Mouse (Mus musculus) urinary bladder, postnatal 36 days (tissue): Measurements from ENCODE around the gene Crybb1.

Source experiments
- DNase-seq, 2 experiments: peaks; one replicate each; pipeline ENCODE4 v3.0.0; 2022; ENCODE audit warnings: low spot score in 2 of 2, mixed read lengths in 1 of 2

The Crybb1 gene

DNA sequence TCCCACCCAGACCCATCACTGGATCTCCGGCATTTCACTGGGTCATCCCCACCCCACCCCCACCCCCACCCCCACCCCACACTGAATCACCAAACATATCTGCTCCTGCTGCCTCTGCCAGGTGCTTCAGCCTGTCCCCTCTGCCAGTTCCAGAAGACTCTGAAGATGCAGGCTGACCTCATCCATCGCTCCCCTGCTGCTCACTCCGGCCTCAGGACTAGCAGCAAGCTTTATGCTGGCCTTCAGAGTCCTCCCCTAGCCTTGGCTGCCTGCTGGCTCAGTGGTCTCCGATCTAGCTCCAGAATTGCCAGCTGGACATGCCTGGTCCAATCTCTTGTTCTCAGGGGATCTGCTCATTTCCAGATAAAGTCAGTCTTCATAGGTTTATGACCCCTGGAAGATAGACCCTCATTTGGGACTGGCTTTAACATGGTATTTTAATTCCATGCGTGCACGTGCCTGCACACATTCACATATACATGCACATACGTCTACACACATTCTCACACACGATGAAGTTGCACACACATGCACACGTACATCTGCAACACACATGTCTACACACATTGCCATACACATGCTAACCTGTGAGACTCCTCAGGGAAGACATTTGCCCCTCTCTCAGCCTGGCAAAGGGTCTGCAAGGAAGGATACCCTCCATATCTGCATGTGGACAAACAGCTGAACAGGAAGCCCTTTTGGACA lies 17.6 kb upstream of the Crybb1 start:
- no peak for DNase-seq

DNA sequence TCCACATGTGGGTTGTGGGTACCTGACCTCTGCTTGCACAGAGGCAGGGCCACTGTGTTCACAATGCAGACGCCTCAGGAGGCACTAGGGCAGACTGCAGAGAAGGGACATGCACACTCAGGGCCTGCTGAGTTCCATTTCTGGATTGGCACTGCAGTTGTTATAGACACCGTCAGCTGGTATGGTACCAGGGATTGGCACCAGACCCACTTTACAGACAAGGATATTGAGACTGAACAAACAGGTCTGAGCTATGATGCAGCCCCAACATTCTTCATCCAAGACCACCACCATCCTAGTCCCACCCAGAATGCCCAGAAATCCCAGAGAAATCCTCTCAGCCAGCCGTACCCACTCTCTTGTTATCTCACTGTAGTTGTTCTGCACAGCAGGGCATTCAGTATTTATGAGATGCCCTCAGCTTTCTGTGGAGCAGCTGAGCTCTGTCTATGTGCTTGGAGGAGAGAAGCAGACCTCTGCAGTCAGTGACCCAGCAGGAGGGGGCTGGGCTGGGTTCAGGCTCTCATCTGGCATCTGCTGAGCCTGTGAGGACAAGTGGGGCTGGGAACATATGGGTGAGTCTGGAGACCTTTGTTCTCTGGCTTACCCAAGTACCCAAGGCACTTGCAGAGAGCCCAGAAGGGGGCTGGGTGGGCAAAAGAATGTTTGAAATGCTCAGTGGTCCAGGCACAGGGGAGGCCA lies 16.7 kb upstream of the Crybb1 start:
- no peak for DNase-seq

DNA sequence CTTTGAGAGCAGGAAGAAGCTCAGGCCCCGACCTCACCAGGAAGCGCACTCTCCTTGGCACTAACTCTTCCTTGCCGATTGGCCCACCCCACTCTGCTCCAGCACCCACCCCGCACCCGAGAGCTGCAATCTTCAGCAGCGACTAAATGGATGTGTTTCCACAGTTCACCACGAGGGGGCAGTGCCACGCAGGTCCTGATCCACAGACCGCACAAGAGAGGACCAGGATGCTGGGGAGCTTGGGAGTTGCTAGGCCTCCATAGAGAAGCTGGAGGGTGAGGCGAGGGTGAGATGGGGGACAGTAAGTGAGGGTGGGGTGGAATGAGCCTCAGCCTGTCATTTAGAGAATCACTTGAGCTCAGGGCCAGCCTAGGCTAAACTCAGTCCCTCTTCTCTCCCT lies 14.9 kb upstream of the Crybb1 start:
- peak; percentile 75 to 82 for DNase-seq

DNA sequence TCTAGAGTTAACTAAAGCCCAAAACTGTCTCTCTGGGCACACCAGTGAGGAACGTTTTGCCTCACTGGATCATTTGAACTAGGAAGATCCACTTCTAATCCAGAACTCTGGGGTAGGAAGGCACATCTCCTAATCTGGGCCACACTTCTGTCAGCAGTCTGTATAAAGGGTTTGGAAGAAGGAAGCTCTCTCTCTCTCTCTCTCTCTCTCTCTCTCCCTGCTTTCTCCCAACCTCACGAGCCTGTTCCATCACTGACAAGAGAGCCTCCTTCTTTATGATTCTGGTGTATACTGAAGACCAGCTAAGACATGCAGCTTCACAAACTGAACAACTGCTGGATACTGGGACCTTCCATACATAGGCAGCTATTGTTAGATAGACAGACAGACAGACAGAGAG lies 13.8 kb upstream of the Crybb1 start:
- no peak for DNase-seq

DNA sequence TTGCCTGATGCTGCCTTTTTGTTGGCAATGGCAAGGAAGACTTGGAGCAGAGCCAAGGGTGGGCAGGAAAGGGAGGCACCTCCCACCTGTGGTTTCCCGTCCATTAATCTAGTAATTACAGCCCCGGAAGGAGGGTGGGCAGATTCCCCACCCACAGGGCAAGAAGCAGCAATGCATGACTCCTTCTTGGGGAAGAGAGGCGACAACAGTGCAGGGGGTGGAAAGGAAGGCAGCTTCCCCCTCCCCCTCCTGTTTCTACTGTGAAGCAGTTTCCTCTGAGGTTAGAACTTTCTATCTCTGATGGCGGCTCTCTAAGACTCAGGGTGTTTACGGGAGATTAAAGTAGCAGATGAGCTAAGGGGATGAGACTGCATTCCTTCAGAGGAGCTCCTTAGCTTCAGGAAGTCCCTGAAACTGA lies 13.2 kb upstream of the Crybb1 start:
- DNase-seq = no peak

DNA sequence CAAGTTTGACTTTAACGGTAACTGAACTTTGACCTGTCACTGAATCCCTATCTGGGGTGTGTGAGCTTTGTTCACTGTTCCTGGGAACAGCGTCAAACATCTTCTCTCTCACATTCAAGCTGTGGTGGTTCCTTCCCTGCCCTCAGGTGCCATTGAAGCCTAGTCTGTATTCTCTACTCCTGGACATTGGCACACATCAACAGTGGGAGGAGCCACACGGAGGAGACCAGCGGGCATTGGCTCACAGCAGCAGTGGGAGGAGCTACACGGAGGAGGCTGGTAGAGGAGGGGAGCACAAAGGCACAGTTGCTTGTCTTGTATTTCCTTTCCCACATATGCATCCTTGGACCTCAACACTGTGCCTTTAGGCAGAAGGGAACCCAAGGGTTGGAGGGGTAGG lies 12.6 kb upstream of the Crybb1 start:
- no peak for DNase-seq

DNA sequence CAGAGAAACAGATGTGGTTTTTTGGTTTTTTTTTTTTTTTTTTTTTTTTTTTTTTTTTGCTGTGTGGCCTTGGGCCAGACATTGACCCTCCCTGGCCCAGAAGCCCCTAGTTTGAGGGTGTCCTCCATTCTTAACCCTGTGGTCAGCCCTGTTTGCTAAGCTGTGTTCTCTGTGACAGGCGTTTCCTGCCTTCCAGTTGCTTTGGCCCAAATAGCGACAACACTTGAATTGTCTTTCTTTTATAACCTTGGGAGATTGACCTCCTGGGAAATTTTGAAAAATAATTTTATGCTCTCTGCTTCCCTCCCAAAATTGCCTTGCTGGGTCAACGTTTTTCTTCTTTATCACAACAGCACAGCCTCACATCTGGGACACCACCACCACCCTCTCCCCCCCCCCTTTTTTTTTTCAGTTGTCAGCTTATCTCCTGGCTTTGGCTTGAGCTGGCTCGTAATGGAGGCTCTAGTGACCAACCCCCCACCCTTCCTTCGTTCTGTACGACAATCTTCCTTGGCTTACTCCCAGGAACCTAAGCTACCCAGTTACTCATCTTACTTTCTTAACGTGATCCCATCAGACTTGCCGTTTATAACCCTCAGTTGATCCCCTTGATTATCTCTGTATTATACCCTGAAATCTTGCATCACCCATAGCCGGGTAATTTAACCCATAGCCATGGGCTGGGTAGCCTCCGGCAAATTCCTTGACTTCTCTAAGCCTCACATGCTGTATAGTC lies 11.9 kb upstream of the Crybb1 start:
- no peak for DNase-seq

DNA sequence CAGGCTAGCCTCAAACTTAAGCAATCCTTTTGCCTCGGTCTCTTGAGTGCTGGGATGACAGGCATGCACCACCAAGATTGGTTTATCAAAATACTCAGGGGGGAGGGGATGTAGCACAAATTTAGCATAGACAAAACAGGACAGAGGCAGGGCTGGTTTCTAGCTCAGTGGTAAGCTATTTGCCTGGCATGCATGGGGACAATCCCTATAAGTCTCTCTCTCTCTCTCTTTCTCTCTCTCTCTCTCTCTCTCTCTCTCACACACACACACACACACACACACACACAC lies 11.4 kb upstream of the Crybb1 start:
- no peak for DNase-seq

DNA sequence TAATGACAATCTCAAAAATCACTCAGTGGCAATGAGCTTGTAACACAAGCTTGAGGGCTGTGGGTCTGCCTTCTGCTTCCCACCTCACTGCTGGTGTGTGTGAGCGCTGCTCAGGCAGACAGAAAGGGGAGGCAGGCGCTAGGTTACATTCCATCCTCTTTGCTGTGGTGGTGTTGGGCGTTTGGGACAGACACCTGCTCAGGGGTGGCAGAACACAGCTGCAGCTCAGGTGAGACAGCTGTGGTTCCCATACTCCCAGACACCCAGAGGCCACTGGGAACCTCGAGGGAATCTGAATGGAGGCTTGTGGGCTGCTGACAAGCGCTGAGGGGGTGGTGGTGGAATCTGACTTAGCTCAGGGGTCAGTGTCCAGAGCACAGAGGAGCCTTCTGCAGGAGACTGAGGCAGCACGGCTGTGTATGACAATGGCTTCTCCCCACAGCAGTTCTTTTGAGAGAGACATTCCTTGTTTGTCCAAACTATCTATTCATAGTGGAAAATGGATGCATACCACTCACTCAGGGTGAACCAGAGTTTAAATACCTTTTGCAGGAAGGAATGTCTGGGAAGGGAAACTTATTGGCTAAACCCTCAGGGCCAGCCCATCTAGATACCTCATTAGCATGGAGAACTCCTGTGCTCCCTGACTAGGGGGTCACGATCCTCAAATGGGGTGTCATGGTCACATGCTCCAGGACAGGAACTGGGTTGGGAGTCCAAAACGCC lies 10.6 kb upstream of the Crybb1 start:
- DNase-seq = no peak

DNA sequence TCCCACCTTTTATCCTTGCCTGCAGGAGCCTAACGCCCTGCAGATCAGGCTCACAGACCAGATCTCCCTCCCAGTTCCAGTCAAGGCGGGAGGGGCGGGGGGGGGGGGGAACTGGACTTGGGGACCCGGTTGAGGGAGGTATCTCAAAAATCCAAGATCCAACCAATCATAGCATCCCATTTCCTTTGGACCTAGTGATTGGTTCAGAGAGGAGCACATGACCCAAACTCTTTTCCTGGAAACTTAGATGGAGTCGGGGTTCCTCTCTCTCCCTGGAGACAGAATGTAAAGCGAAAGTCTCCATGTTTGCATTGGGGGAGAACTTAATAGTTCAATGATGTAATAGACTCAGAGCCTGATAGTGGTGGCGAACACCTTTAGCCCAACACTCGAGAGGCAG lies 8.2 kb upstream of the Crybb1 start:
- no peak for DNase-seq

DNA sequence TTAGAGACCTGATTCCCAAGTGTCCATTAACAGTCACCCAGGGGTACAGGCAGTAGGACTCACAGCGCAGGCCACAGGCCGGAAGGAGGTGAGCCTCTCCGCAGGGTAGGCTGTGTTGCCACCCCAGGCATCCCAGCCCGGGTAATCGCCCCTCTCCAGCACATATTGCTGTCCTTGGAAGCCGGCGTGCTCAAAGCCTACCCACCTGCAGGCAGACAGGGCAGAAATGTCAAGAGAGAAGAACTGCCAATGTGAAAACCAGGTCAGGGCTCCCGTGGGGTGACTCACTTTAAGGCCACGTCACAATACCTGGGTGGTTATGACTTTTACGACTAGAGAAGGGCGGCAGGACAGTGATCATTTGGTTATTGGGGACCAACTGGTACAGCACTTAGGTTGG lies 6.5 kb upstream of the Crybb1 start:
- DNase-seq = no peak

DNA sequence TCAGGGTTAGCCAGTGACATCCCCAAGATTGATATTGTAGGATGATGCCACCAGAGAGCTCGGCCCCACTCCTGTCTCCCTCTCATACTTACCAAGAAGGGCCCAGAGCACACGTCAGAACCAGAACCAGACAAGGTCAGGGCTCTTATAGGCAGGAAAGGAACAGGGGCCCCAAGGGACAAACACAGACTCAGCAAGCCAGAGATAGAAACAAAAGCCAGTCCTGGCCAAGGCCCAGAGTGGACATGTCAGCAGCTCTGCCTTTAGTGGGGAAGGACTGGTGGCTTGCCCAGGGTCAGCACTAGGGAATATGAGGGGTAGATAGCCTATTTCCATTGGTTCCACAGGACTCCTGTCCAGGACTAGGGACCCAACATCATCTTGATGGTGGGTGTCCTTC lies 3.2 kb upstream of the Crybb1 start, which contains the start of gene Cryba4:
Gene Cryba4, minus strand, starts transcription at position 119 of the 400 bp plus-strand sequence.
- no peak for DNase-seq

DNA sequence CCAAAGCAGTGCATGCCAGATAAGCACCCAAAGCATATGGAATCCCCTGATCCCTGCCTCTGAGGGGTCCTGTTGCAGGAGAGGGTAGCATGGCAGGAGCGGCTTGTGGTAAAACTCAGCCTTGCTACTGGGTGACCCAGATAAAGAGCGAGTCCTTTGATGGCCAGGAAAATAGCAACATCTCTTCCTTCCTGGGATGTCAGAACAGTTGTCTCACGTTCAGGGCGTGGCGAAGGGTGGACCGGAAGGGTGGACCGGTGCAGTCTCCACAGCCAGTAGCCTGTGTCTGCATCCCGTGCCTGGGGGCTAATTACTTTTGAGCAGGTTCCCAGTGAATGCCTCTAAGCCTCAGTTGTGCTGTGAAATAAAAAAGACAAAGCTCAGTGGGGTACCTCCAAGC lies 2.4 kb upstream of the Crybb1 start:
- DNase-seq = no peak

DNA sequence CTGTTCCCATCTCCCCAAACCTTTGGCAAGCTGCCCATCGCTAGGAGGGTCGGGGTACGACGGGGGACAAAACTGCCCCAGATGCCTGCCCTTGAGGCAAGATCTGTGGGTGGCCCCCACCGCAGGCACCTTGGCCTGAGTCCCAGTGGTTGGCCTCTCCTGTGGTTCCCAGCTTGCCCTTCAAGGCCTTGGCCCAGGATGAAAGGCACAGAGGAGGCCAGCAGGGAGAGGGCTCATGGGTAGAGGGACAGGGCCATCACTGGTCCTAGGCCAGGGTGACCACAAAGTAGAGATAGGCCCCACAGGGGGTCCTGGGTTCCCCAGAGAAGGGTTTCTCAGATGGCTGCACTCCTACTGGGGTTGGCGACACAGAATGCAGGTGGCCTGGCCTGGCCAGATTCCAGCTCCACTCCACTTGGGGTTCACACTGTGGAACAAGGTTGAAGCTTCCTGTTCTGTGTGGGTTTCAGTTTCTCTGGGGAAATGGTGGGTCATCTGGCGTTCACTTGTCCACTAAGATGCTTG lies 1.3 kb upstream of the Crybb1 start:
- peak in 1 of 2 experiments; percentile 43 for DNase-seq

DNA sequence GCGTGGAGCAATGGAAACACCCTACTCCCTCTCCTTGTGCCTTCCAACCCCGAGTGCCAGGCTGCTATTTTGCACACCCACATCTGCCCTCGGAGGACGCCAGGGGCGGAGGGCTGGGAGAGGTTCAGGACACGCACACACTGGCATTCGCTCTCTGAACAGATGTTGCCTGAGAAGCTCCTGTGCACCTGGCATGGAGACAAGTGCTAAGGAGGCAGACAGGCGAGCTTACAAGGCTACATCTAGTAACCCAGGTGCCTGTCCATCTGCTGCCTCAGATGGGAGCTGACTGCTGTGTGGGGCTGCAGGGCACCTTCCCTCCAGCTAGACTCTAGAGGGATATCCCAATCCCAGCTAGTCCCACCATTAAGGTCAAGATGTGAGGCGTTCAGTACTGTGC lies 842 bp downstream of the Crybb1 start:
- no peak for DNase-seq

DNA sequence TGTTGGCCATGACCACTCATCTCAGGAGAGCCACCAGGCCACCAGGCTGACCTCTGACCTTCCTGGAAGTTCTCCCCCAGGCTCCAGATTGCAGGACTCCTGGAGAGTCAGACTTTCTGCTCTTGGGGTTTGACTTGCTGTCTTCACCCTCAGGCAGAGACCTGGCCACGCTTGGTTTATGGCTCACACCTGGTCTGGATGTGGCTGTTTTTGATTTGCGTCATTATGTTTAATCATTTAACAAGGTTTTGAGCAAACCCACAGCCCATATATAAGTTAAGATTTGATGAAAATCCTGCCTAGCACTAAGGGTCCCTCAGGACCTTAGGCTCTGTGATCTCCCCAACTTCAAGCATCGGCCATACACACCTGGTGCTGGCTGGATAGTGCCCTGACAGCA lies 2.3 kb downstream of the Crybb1 start:
- no peak for DNase-seq

DNA sequence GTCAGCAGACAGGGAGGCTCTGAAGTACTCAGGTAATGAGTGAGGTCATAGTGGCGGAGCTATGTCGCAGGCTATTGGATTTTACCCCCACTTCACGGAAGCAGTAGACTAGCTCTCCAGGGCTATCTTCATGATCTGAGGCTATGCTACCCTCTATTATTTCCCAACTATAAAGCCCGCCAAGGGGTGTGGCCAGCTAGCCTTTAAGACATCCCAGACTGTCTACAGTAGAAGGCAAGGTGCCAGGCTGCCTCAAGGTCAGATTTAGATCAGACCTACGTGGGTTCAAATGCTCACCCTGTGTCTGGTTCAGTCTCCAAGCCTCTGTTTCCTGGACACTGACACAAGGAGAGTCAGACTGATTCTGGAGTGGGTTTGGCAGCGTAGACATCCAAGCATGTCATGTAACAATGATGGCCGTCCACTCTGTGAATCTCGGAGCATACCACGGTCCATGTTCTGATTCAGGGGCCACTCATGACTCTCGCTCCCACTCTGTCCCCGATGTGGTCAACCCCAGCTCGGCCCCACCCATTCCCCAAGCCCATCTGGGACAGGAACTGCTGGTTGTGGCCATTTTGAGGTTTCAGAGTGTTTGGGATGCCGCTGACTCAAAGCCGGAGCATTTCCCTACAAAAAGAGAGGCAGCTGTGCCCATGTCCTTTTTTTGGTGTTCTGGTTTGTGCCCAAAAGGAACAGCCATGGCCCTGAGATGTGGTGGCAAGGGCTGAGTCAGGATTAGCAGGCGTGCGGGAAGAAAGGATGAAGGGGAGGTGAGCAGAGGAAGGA lies 4.4 kb downstream of the Crybb1 start:
- DNase-seq = no peak

DNA sequence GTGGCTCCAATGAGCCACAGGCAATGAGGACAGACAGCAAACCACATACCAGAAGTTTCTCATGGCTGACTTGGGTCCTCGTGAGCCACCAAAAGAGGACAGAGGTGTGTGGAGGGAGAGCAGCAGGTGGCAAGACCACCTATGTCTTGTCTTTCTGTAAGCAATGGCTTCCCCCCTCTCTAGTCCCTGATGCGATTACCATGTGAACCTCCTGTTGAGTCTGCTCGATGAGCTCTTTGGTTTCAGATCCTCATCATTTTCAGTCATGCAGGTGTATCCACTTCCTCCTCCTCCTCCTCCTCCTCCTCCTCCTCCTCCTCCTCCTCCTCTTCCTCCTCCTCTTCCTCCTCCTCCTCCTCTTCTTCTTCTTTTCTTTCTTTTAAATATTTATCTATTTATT lies 5.2 kb downstream of the Crybb1 start:
- no peak for DNase-seq

DNA sequence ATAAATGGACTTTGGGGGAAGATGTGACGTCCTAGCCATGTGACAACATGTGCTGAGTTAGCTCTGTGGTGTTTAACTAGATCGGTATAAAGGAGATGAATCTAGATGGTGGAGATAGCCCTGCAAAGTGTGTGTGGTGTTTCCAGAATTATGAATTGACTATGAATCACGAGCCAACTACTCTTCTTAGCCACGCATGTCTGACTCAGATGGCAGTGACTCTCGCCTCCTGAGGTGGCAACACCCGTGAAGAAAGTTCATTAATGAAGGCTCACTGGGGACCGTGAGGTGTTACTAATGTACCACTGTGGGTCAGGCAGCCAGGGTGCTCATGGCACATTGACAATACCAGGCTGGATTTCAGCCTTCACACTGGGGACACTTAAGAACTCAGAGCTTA lies 8.5 kb downstream of the Crybb1 start:
- no peak for DNase-seq

DNA sequence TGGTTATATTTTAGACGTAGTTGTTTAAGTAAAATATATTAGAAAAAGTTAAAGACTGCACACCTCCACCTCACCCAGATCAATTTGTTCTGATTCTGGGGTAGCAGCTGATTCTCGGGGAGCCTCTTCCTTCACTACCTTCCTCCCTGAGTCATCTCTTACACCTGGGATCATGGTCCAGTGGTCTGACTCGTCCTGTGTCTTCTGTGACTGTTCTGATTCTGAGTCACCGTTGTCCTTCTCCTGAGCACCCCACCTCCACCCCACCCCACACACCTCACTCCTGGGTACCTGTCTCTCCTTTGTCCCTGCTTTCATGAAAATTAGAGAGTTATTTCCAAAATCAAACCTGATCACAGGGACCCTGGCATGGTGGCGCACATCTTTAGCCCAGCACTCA lies 9.5 kb downstream of the Crybb1 start:
- no peak for DNase-seq

DNA sequence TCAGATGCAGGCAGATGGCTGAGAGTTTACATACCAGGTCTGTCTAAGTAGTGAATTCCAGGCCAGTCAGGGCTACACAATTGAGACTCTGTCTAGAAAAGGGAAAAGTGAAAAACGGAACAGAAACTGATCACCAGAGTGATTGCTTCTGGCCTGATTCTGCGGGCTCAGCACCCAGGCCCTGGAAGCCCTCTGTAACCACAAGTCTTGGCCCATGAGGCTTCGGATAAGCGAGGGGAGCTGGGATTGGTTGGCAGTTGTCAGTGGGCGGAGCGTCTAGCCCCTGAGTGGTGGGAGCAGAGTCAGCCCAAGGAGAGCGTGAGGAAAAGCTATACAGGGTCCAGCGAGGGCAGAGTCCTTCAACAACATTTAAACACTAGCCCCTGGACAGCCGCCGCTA lies 9.9 kb downstream of the Crybb1 start:
- no peak for DNase-seq
